ENCODE assay signal across 8 mouse cellular contexts in the genomic region with DNA sequence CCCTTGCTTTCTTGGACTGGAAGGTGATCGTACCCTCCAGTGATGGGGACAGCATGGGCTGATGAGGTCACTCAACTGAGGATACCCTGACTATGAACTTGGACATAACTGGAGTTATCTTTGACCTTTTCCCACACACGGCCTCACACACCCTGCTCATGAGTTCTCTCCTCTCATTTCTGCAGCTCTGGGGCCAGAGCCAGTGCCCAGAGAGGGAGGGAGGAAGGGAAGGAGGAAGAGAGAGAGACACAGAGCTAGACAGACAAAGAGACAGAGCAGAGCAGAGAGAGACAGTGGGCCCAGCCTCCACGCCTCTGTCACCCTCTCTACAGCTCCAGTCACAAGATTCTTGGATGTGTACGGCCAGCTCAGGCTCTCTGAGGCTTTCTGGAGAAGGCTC. TPM values are rescaled to one million over a fixed set of nuclear protein-coding genes. Genes with fewer than 3 reads are reported as not detected.
DNase-seq lines count a peak whose midpoint lies in the region; ATAC-seq lines count a peak whose summit lies in the region.

No protein-coding gene starts in this region.

- no peak overlapping the region for H3K4me3 ChIP-seq in stomach, embryonic 15.5 days (replicated peaks)

- peak; percentile 12 for DNase-seq in layer of hippocampus, adult 11-12 months (ENCODE audit: low spot score)
- no peak for DNase-seq in layer of hippocampus, postnatal 14 days (ENCODE audit: low spot score in 2 of 2)
- DNase-seq in right cerebral cortex, postnatal 25 days: peak; percentile 3
- DNase-seq in right cerebral cortex, postnatal 36 days (ENCODE audit: low spot score in 2 of 2): no peak
- DNase-seq in gastrocnemius, postnatal 25 days: peak; percentile 45
- DNase-seq in urinary bladder, postnatal 10 days (ENCODE audit: low spot score): no peak
- DNase-seq in frontal cortex, postnatal 36 days (ENCODE audit: low spot score in 2 of 2): no peak

- H3K4me2 ChIP-seq in stomach, embryonic 15.5 days: no peak overlapping the region

- peaks cover 41% of the 10 kb centered on the region for H3K4me1 ChIP-seq in stomach, embryonic 15.5 days

- no peaks in the 10 kb centered on the region for H3K9me3 ChIP-seq in stomach, embryonic 15.5 days

- no peak overlapping the region for H3K9ac ChIP-seq in stomach, embryonic 15.5 days

- H3K27ac ChIP-seq in stomach, embryonic 15.5 days: peak overlapping the region; percentile 1; the same call in 1 of the 2 replicates

- ATAC-seq in stomach, embryonic 15.5 days (ENCODE audit: insufficient read depth, low FRiP score, low read depth): no peak

- H3K27me3 ChIP-seq in stomach, embryonic 15.5 days (replicated peaks): no peaks in the 10 kb centered on the region

- WGBS in stomach, embryonic 15.5 days: 63% methylated on average over 4 of the region's 4 CpGs

- H3K36me3 ChIP-seq in stomach, embryonic 15.5 days: no peaks in the 10 kb centered on the region

RNA-seq across cellular contexts. Expression of a gene that starts 3.4 kb away (rescaled TPM):
- 10 to 100 TPM; 31.5 to 37.0 TPM for total RNA-seq in layer of hippocampus, postnatal 14 days (2021)
- total RNA-seq in gastrocnemius, postnatal 25 days (2021): 10 to 100 TPM; 17.1 to 18.7 TPM
- 44.3 and 46.5 TPM in 2 replicates for polyA plus RNA-seq in stomach, embryonic 15.5 days (2015; fragmentation: Nextera tagmentation; extraction: Ambion mirVana)

RNA-seq across cellular contexts. Expression of a gene that starts 4.4 kb away (rescaled TPM):
- total RNA-seq in layer of hippocampus, postnatal 14 days (2021): 1 to 10 TPM; 3.2 to 5.1 TPM
- total RNA-seq in gastrocnemius, postnatal 25 days (2021): 10 to 100 TPM; 54.3 to 90.0 TPM
- 2.9 and 3.7 TPM in 2 replicates for polyA plus RNA-seq in stomach, embryonic 15.5 days (2015; fragmentation: Nextera tagmentation; extraction: Ambion mirVana)

RNA-seq across cellular contexts. Expression of a gene that starts 6.6 kb away (rescaled TPM):
- 1 to 10 TPM; 7.1 to 7.4 TPM for total RNA-seq in layer of hippocampus, postnatal 14 days (2021)
- total RNA-seq in gastrocnemius, postnatal 25 days (2021): under 1 TPM in 1 of 2 experiments, not detected in 1; 0.18 TPM
- 0.19 and 0.42 TPM in 2 replicates for polyA plus RNA-seq in stomach, embryonic 15.5 days (2015; fragmentation: Nextera tagmentation; extraction: Ambion mirVana)

RNA-seq across cellular contexts. Expression of a gene that starts 19.2 kb away (rescaled TPM):
- 100 to 1,000 TPM; 181 to 195 TPM for total RNA-seq in layer of hippocampus, postnatal 14 days (2021)
- 10 to 100 TPM; 54.6 to 59.7 TPM for total RNA-seq in gastrocnemius, postnatal 25 days (2021)
- 51.8 and 58.9 TPM in 2 replicates for polyA plus RNA-seq in stomach, embryonic 15.5 days (2015; fragmentation: Nextera tagmentation; extraction: Ambion mirVana)

RNA-seq across cellular contexts. Expression of a gene that starts 24.8 kb away (rescaled TPM):
- 10 to 100 TPM; 40.9 to 41.8 TPM for total RNA-seq in layer of hippocampus, postnatal 14 days (2021)
- 10 to 100 TPM; 14.7 to 18.3 TPM for total RNA-seq in gastrocnemius, postnatal 25 days (2021)
- 48.6 and 48.7 TPM in 2 replicates for polyA plus RNA-seq in stomach, embryonic 15.5 days (2015; fragmentation: Nextera tagmentation; extraction: Ambion mirVana)

Comparison
In these comparisons a context has a peak if more than half of its experiments do, and no peak if none do; other contexts are left out.
1. DNase-seq: peak in layer of hippocampus, adult 11-12 months (single experiment), right cerebral cortex, postnatal 25 days (single experiment) and gastrocnemius, postnatal 25 days (single experiment); none in layer of hippocampus, postnatal 14 days (0 of 2), right cerebral cortex, postnatal 36 days (0 of 2), urinary bladder, postnatal 10 days (single experiment) and frontal cortex, postnatal 36 days (0 of 2).
2. RNA of a gene that starts 4.4 kb away (total RNA-seq): 54.3 to 90.0 TPM in gastrocnemius, postnatal 25 days; 3.2 to 5.1 TPM in layer of hippocampus, postnatal 14 days; every median in the first group is over 4 times any median in the second.
3. RNA of a gene that starts 6.6 kb away (total RNA-seq): 7.1 to 7.4 TPM in layer of hippocampus, postnatal 14 days; 0.18 TPM in gastrocnemius, postnatal 25 days; every median in the first group is over 4 times any median in the second.